Mouse (Mus musculus) heart, adult 2 months (tissue): ENCODE measurements around the gene Lmntd1.

ENCODE experiments used
- CTCF ChIP-seq: fragments of 200-600 bp; IDR thresholded peaks from 2 replicates; pipeline ENCODE4 v1.8.1; 2022; ENCODE audit warnings: antibody characterized with exemption, mild to moderate bottlenecking, moderate library complexity
- EP300 ChIP-seq: fragments of 200-500 bp; IDR thresholded peaks from 2 replicates; pipeline ENCODE4 v1.6.1; 2011; ENCODE audit warnings: low read depth, low read length, control low read depth; ENCODE audit not compliant: insufficient read depth
- POLR2A ChIP-seq: fragments of 200-500 bp; IDR thresholded peaks from 2 replicates; pipeline ENCODE4 v1.6.1; 2011; ENCODE audit warnings: mild to moderate bottlenecking, low read depth, low read length, control low read depth; ENCODE audit not compliant: insufficient read depth

- TF ChIP-seq CTCF (no peak), POLR2A (no peak), EP300 (no peak)
Measured at GRCm38 (mm10) chr6:145568701-145569100, 45.4 kb downstream of the Lmntd1 start.
